Mouse (Mus musculus) adrenal gland, adult 18-20 months (tissue): ENCODE data around the gene Ppm1j. TPM values are rescaled to one million over a fixed set of nuclear protein-coding genes. Genes with fewer than 3 reads are reported as not detected.
"Not testable (repeated sequence)": the region's sequence is repeated elsewhere in the genome, so short reads cannot be mapped to it uniquely, and the experiment has no call there.

Source experiments
- DNase-seq, 2 experiments: peaks; one replicate each; pipeline ENCODE4 v3.0.0; 2021 to 2022; ENCODE audit warnings: low spot score in 2 of 2
- total RNA-seq, 2 experiments: library from RNA; stranded (reverse); gene quantifications; 1 replicate in 1 of 2; 2 replicates in 1 of 2; pipeline ENCODE4 v1.2.3; 2021

The Ppm1j gene
- total RNA-seq, 2 experiments from 2014 or later: 2.9 to 4.6 TPM

DNA sequence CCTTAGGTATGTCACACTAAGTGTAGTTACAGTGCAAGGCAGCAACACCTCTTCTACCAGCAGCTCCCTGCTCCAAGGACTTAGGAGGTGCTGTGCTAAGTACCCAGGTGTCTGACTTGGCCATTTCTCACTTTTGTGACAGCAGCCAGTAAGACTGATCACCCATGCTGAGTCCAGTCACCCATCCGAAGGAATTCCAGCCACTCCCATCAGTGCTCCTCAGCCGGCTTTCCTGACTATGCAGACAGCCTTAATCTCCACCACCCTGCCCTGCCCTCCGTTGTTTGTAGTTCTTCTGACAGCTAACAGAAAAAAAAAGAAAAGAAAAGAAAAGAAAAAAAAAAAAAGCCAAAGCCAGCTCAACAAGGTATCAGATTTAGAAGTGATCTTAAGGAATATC, 30.9 kb downstream of the Ppm1j start:
- DNase-seq: no peak

DNA sequence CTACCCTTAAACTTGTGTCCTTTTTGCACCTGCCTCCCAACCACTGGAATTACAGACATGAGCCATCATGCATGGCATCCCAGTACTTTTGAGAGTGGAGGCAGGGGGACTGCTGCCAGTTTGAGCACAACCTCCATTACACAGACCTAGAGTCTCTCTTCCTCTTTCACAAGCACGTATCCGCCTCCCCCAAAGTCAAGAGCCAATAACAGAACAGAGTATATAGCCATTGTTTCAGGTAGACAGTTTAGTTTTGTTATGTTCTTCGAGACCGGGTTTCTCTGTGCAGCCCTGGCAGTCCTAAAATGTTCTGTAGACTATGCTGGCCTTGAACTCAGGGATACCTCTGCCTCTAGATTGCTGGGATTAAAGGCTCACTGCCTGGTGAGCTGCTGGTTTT, 31.4 kb downstream of the Ppm1j start:
- DNase-seq: no peak

DNA sequence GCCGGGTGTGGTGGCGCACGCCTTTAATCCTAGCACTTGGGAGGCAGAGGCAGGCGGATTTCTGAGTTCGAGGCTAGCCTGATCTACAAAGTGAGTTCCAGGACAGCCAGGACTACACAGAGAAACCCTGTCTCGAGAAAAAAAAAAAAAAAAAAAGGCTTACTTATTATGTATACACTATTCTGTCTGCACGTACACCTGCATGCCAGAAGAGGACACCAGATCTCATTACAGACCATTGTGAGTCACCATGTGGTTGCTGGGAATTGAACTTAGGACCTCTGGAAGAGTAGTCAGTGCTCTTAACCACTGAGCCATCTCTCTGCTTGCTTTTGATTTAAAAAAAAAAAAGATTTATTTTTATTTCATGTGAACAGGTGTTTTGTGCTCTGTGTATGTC, 32.4 kb downstream of the Ppm1j start:
- DNase-seq: not testable (repeated sequence)

GRCm38 (mm10) chr3:104814746-104815145, 33.9 kb downstream of the Ppm1j start:
- DNase-seq: no peak

GRCm38 (mm10) chr3:104815346-104815745, 34.5 kb downstream of the Ppm1j start:
- DNase-seq: no peak

GRCm38 (mm10) chr3:104816130-104816529, 35.3 kb downstream of the Ppm1j start:
- no peak for DNase-seq

- peak; percentile 60 to 64 for DNase-seq
These were observed 36.7 kb downstream of the Ppm1j start for GRCm38 (mm10) chr3:104817481-104817990.

- peak; percentile 61 to 67 for DNase-seq
These were observed 37.3 kb downstream of the Ppm1j start, which contains the start of gene Mov10 for GRCm38 (mm10) chr3:104817991-104818748. Mov10 (minus strand) TSS chr3:104818563.

- no peak for DNase-seq
These were observed 37.9 kb downstream of the Ppm1j start for GRCm38 (mm10) chr3:104818749-104819134.

DNA sequence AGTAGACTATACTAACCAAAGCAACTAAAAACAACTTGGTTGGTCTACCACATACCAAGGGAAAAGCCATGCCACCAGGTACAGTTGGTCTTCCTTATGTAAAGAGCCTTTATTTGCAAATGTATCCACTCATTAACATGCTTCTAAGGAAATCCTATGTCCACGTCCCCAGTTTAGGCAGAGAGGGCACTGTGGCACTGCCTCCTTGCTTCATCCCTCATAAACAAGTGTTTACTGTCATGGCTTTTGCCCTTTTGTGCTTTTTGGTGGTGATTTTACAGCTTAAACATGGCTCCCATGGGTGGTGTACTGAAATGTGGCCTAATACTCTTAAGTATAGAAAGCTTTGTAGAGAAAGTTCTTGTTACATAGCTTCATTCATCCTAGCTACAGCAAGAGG, 39.6 kb downstream of the Ppm1j start:
- no peak for DNase-seq

DNA sequence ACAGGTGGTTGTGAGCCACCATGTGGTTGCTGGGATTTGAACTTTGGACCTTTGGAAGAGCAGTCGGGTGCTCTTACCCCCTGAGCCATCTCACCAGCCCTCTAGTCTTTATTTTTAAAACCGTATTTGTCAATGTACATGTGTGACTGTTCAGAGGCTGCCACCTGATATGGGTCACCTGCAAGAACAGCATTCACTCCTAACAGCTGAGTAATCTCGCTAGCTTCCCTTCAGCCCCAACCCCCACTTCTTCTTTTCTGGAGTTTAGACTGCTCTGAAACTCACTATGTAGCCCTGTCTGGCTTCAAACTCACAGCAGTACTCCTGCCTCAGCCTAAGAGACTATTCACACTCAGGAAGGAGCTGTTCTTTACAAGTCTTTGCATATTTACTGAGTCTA, 41.6 kb downstream of the Ppm1j start:
- DNase-seq: no peak

Other genes starting within 250 kb of the Ppm1j start
- gene Slc16a1, start 142.4 kb upstream of the Ppm1j start, total RNA-seq: 100 to 1,000 TPM in 1 of 2 experiments, 10 to 100 TPM in 1; 49.3 to 122 TPM
- gene Fam19a3, start 784 bp downstream of the Ppm1j start, total RNA-seq: 1 to 10 TPM in 1 of 2 experiments, under 1 TPM in 1; 0.60 to 1.2 TPM
- 100 to 1,000 TPM; 105 to 116 TPM for gene Rhoc, start 7.3 kb downstream of the Ppm1j start, total RNA-seq
- 10 to 100 TPM in 1 of 2 experiments, 1 to 10 TPM in 1; 9.0 to 15.0 TPM for gene Mov10, start 37.5 kb downstream of the Ppm1j start, total RNA-seq
- 10 to 100 TPM; 44.5 to 59.5 TPM for gene St7l, start 82.9 kb downstream of the Ppm1j start, total RNA-seq
- 10 to 100 TPM; 88.8 to 93.1 TPM for gene Capza1, start 83.4 kb downstream of the Ppm1j start, total RNA-seq
- 10 to 100 TPM; 17.7 to 20.5 TPM for gene Wnt2b, start 180.9 kb downstream of the Ppm1j start, total RNA-seq